Mouse (Mus musculus) ovary, adult 2 months (tissue): ENCODE measurements around the gene Mrpl1. TPM values are rescaled to one million over a fixed set of nuclear protein-coding genes. Genes with fewer than 3 reads are reported as not detected.

Experiments
- polyA plus RNA-seq: library from polyadenylated mRNA; depleted of rRNA; stranded (reverse); fragments of >200 nt; gene quantifications from 2 replicates; pipeline ENCODE4 v1.2.3, GENCODE M21; 2012; rRNA removed

The Mrpl1 gene
- 2.5 and 2.8 TPM in 2 replicates for polyA plus RNA-seq

GRCm38 (mm10) chr5:96209459-96209858, at the start of gene Mrpl1:
Gene Mrpl1 (plus strand): TSS chr5:96209493.

GRCm38 (mm10) chr5:96164021-96164411, 45.3 kb upstream of the Mrpl1 start, which contains the start of gene Cnot6l:
Gene Cnot6l (minus strand): TSS chr5:96164171.

Other genes with a start within 250 kb of the Mrpl1 start
- gene Cnot6l, start 45.3 kb upstream of the Mrpl1 start, polyA plus RNA-seq = 3.3 and 4.3 TPM in 2 replicates
- 2.5 and 3.2 TPM in 2 replicates for gene Fras1, start 164.5 kb downstream of the Mrpl1 start, polyA plus RNA-seq